Mouse (Mus musculus) stomach, postnatal 0 days (tissue): ENCODE results near the gene Atp6v0e2. TPM values are rescaled to one million over a fixed set of nuclear protein-coding genes. Genes with fewer than 3 reads are reported as not detected.
A peak's percentile ranks its signal among the peaks of the same experiment; 100 is the strongest.

Experiments
- ATAC-seq: fragments of 200-750 bp; cut with Nextera tagmentation; 2 replicates; pipeline ENCODE4 v1.8.0; 2017; ENCODE audit not compliant: low FRiP score, low TSS enrichment
- DNase-seq: peaks from one replicate; pipeline ENCODE4 v3.0.0-alpha.2; 2016; ENCODE audit warnings: low spot score
- H3K27ac ChIP-seq: fragments of 300-500 bp; sonication (generic); replicated peaks from 2 replicates; pipeline ENCODE4 v1.5.1; 2014; ENCODE audit warnings: mild to moderate bottlenecking, control low read depth
- H3K27me3 ChIP-seq: fragments of 300-500 bp; sonication (generic); 2 replicates; pipeline ENCODE4 v1.6.1; 2014; ENCODE audit warnings: low read length; ENCODE audit not compliant: control insufficient read depth, insufficient read depth
- H3K36me3 ChIP-seq: fragments of 300-500 bp; sonication (generic); 2 replicates; pipeline ENCODE4 v1.6.1; 2014; ENCODE audit warnings: low read length, mixed read lengths; ENCODE audit not compliant: control insufficient read depth, insufficient read depth
- H3K4me1 ChIP-seq: fragments of 300-500 bp; sonication (generic); replicated peaks from 2 replicates; pipeline ENCODE4 v1.6.1; 2014; ENCODE audit warnings: antibody characterized with exemption; ENCODE audit not compliant: control insufficient read depth, insufficient read depth
- H3K4me2 ChIP-seq: fragments of 300-500 bp; sonication (generic); replicated peaks from 2 replicates; pipeline ENCODE4 v1.6.1; 2014; ENCODE audit warnings: low read depth, mild to moderate bottlenecking, control low read depth, moderate library complexity
- H3K4me3 ChIP-seq: fragments of 300-500 bp; sonication (generic); 2 replicates; pipeline ENCODE4 v1.5.1; 2014; ENCODE audit warnings: low read depth, low read length, control low read depth
- H3K9ac ChIP-seq: fragments of 300-500 bp; sonication (generic); 2 replicates; pipeline ENCODE4 v1.6.1; 2014; ENCODE audit warnings: mild to moderate bottlenecking, low read length, control low read depth, mixed read lengths
- H3K9me3 ChIP-seq: fragments of 300-500 bp; sonication (generic); 2 replicates; pipeline ENCODE4 v1.6.1; 2016; ENCODE audit warnings: low read length; ENCODE audit not compliant: control insufficient read depth
- CTCF ChIP-seq: IDR thresholded peaks from 2 replicates; pipeline ENCODE4 v1.5.1; 2016; ENCODE audit warnings: antibody characterized with exemption, low read depth, mild to moderate bottlenecking, moderate library complexity
- EP300 ChIP-seq: optimal IDR thresholded peaks from 2 replicates; pipeline ENCODE3; 2016; ENCODE audit warnings: antibody characterized with exemption
- WGBS: fragments of 180-500 bp; shearing (Covaris S2); extraction: QIAGEN DNeasy Blood & Tissue Kit; methylation state at CpG from one replicate; pipeline ENCODE4 v1.1.7; 2014; 5-methylcytosine and 5-hydroxymethylcytosine counted together
- polyA plus RNA-seq: library from polyadenylated mRNA; unstranded; fragments of >200 nt; fragmentation: Nextera tagmentation; extraction: Ambion mirVana; gene quantifications from 2 replicates; pipeline ENCODE4 v1.2.1, GENCODE M21; 2015

Gene Atp6v0e2
- polyA plus RNA-seq, 1 experiment from 2014 or later: 22.1 TPM

DNA sequence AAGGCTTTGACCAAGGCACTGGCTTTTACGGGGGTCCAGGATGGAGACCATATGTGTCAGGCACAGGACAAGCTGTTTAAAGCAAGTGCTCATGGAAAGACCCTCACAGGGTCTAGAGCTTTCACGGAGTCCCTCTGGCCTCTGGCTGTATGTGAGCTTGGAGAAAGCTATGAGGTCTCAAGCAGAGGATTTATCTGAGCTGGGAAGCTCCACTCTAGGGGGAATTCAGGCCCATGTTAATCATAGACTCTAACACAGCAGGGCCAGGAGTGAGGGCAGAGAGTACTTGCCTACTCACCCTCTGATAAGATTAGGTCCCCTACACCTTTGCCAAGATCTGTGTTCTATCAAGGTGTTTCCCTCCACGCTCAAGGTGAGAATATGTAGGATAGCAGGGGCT, 5.2 kb downstream of the Atp6v0e2 start:
- WGBS: 80% methylated on average over 3 of the region's 3 CpGs
- H3K27me3 ChIP-seq: no peaks in the 10 kb centered on the region
- no peaks in the 10 kb centered on the region for H3K36me3 ChIP-seq
- H3K9me3 ChIP-seq: no peaks in the 10 kb centered on the region
- H3K4me2 ChIP-seq: no peak overlapping the region
- DNase-seq: no peak
- no peak for ATAC-seq
- no peak overlapping the region for H3K27ac ChIP-seq
- H3K4me3 ChIP-seq: no peak overlapping the region
- H3K9ac ChIP-seq: no peak overlapping the region
- H3K4me1 ChIP-seq: no peaks in the 10 kb centered on the region; the same call in 1 of the 2 replicates
- TF ChIP-seq CTCF (no peak), EP300 (no peak)

DNA sequence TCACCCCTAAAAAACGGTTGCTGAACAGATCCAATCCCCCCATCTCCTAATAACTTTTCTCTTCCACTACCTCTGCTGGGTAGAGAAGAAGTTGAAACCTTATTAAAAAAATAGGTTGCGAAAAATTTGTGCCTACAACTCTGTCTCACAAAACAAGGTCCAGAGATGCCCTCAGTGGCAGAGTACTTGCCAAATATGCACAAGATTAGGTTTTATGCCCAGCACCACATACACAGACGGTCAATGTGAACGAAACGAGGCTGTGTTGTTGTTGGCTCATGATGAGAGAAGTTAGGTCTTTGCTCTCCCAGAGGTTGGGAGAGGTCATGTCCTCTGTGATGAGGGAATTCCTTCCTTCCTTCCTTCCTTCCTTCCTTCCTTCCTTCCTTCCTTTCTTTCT, 7.8 kb downstream of the Atp6v0e2 start:
- Histone ChIP-seq H3K4me3 (no peak overlapping the region), H3K27me3 (no peaks in the 10 kb centered on the region), H3K9ac (no peak overlapping the region), H3K9me3 (no peaks in the 10 kb centered on the region), H3K36me3 (no peaks in the 10 kb centered on the region), H3K27ac (no peak overlapping the region), H3K4me2 (no peak overlapping the region), H3K4me1 (no peaks in the 10 kb centered on the region; the same call in 1 of the 2 replicates)
- WGBS: 66% methylated on average over 5 of the region's 5 CpGs
- ATAC-seq: no peak
- no peak for DNase-seq
- TF ChIP-seq EP300 (no peak), CTCF (no peak)

DNA sequence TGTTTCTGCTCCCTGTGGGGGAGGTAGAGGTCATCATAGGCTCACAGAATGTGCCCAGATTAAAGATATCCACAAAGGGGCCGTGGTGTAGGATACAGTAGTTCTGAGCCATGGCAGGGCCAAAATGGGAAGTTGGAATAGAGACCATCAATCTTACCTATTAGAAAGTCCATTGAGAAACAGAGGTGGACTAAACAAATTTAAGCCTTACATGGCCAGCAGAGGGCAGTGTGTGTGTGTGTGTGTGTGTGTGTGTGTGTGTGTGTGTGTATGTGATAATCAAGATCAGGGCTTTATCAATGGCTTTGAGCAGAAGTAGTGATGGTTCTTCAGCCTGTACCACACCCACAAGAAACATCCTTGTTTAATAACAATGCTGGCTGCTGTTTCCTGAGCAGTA, 8.9 kb downstream of the Atp6v0e2 start:
- peak; percentile 57 for ATAC-seq
- H3K9me3 ChIP-seq: no peaks in the 10 kb centered on the region
- no peaks in the 10 kb centered on the region for H3K27me3 ChIP-seq
- 35% methylated on average over 1 of the region's 1 CpGs for WGBS
- no peaks in the 10 kb centered on the region for H3K36me3 ChIP-seq
- TF ChIP-seq CTCF (peak; percentile 81), EP300 (no peak)
- H3K4me3 ChIP-seq: no peak overlapping the region
- no peaks in the 10 kb centered on the region; the same call in 1 of the 2 replicates for H3K4me1 ChIP-seq
- peak; percentile 50 for DNase-seq
- H3K27ac ChIP-seq: peak overlapping the region; percentile 45; the same call in 1 of the 2 replicates
- H3K4me2 ChIP-seq: no peak overlapping the region
- H3K9ac ChIP-seq: no peak overlapping the region

- Histone ChIP-seq H3K36me3 (no peaks in the 10 kb centered on the region), H3K27me3 (no peaks in the 10 kb centered on the region), H3K4me1 (no peaks in the 10 kb centered on the region; the same call in 1 of the 2 replicates), H3K9me3 (no peaks in the 10 kb centered on the region), H3K27ac (peak overlapping the region; percentile 45; the same call in 1 of the 2 replicates), H3K4me2 (no peak overlapping the region), H3K9ac (no peak overlapping the region), H3K4me3 (no peak overlapping the region)
- peak; percentile 57; the same call in 1 of the 2 replicates for ATAC-seq
- 33% methylated on average over 4 of the region's 4 CpGs for WGBS
- DNase-seq: no peak
- TF ChIP-seq EP300 (no peak), CTCF (no peak)
These were observed 9.4 kb downstream of the Atp6v0e2 start for GRCm38 (mm10) chr6:48546858-48547257.

DNA sequence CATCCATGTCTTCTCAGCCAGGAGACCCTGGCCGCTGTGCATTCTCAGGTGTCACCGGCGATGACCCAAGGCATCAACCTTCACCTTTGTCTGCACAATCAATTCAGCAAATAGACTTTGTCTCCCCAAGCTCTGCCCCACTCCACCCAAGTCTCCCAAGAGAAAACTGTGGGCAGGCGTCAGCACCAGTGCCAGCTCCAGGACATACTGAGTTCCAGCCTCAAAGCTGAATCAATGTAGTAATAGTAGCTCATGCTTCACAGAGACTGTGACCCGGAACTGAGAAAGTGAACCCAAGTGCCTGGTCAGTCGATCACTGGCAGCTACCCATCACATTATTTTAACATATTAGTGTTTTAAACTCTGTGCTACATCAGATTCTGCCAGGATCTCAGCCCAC, 10.9 kb downstream of the Atp6v0e2 start:
- H3K27me3 ChIP-seq: no peaks in the 10 kb centered on the region
- no peaks in the 10 kb centered on the region for H3K36me3 ChIP-seq
- H3K9ac ChIP-seq: no peak overlapping the region
- no peaks in the 10 kb centered on the region for H3K9me3 ChIP-seq
- ATAC-seq: no peak
- no peak overlapping the region for H3K4me2 ChIP-seq
- DNase-seq: no peak
- TF ChIP-seq EP300: no peak
- TF ChIP-seq CTCF: no peak
- H3K4me1 ChIP-seq: no peaks in the 10 kb centered on the region; the same call in 1 of the 2 replicates
- H3K27ac ChIP-seq: no peak overlapping the region
- no peak overlapping the region for H3K4me3 ChIP-seq
- WGBS: 78% methylated on average over 6 of the region's 6 CpGs

DNA sequence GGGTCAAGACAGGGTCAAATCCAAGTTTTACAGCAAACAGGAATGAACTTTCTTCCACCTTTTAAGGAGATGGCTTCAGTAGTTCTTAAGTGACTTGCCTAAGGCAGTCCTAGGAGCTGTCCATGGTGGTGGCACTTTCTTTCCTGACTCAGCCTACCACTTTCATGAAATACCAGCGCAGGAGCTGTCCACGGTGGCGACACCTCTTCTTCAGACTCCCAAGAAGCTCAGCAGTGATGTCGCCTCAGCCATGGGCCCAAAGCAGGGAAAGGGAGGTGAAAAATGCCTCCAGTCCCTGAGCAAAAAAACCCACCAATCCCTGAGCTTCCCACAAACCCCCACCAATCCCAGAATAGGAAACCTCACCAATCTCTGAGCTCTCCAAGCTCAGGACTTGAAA, 15.5 kb downstream of the Atp6v0e2 start:
- 49% methylated on average over 4 of the region's 4 CpGs for WGBS
- TF ChIP-seq CTCF (no peak), EP300 (no peak)
- DNase-seq: peak; percentile 44
- no peak overlapping the region for H3K4me2 ChIP-seq
- no peak for ATAC-seq
- H3K9ac ChIP-seq: no peak overlapping the region
- H3K27ac ChIP-seq: no peak overlapping the region
- no peaks in the 10 kb centered on the region for H3K4me1 ChIP-seq
- no peaks in the 10 kb centered on the region for H3K27me3 ChIP-seq
- H3K36me3 ChIP-seq: no peaks in the 10 kb centered on the region
- no peak overlapping the region for H3K4me3 ChIP-seq
- no peaks in the 10 kb centered on the region for H3K9me3 ChIP-seq
